Mouse (Mus musculus): ENCODE results near the gene Fam160a2. TPM values are rescaled to one million over a fixed set of nuclear protein-coding genes. Genes with fewer than 3 reads are reported as not detected.

The Fam160a2 gene
- polyA plus RNA-seq (2015; fragmentation: Nextera tagmentation; extraction: Ambion mirVana) = 12.6 and 17.6 TPM in 2 replicates

DNA sequence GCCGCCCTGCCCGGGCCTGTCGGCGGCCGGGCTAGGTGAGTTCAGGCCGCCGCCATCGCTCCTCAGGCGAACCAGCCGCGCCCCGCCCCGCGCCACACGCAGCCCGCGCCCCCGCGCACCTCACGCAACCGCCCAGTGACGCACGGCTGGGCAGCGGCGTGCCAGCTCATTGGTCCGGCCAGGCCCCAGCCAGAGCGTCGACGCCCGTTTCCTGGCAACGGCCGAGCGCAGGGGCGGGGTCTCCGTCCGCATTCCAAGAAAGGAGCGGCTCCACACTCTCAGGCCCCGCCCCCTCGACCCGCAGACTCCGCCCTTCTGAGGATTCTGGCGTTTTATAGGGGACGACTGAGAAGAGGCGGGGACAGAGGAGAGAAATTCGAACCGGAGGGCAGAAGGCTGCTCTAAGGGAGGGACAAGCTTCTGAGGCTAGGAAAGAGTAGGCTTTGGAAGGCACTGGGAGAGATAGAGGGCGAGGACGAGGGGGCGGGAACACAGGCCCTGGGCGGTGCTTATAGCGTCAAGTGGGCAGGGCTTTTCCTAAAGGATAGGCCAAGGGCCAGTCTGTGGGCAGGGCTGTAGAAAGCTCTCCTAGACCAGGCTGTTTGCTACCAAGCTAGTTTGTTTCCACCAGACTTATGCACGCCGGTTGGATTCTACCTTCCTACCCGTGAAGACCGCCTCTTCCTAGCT is at the start of gene Fam160a2:
Gene Fam160a2 (minus strand): TSS at position 120 of the 690 bp plus-strand sequence.
- Histone ChIP-seq H3K4me2 (peak within 1 kb of the TSS; percentile 94), H3K4me3 (replicated peaks) (peak within 1 kb of the TSS; percentile 84), H3K9me3 (replicated peaks) (no peaks in the 10 kb centered on the region), H3K4me1 (replicated peaks) (peaks cover 27% of the 10 kb centered on the region), H3K36me3 (replicated peaks) (no peaks in the 10 kb centered on the region), H3K27ac (replicated peaks) (peak within 1 kb of the TSS; percentile 92), H3K27me3 (no peaks in the 10 kb centered on the region), H3K9ac (peak within 1 kb of the TSS; percentile 85)
- ATAC-seq (ENCODE audit: insufficient read depth) = peak; percentile 96
- WGBS (ENCODE audit: insufficient replicate concordance) = under 1% methylated on average over 55 of the region's 55 CpGs

GRCm38 (mm10) chr7:105445076-105445475 is 45.2 kb upstream of the Fam160a2 start:
- ATAC-seq (ENCODE audit: insufficient read depth) = no peak
- no peaks in the 10 kb centered on the region for H3K36me3 ChIP-seq (replicated peaks)
- no peaks in the 10 kb centered on the region for H3K9me3 ChIP-seq (replicated peaks)
- WGBS (ENCODE audit: insufficient replicate concordance) = 39% methylated on average over 3 of the region's 3 CpGs
- H3K4me1 ChIP-seq (replicated peaks) = no peaks in the 10 kb centered on the region
- no peak overlapping the region for H3K9ac ChIP-seq
- H3K4me3 ChIP-seq (replicated peaks) = no peak overlapping the region
- H3K4me2 ChIP-seq = no peak overlapping the region
- no peak overlapping the region for H3K27ac ChIP-seq (replicated peaks)
- no peaks in the 10 kb centered on the region for H3K27me3 ChIP-seq

GRCm38 (mm10) chr7:105441426-105441825 is 41.6 kb upstream of the Fam160a2 start:
- 36% methylated on average over 4 of the region's 4 CpGs for WGBS (ENCODE audit: insufficient replicate concordance)
- Histone ChIP-seq H3K27me3 (no peaks in the 10 kb centered on the region), H3K9me3 (replicated peaks) (no peaks in the 10 kb centered on the region), H3K36me3 (replicated peaks) (no peaks in the 10 kb centered on the region), H3K27ac (replicated peaks) (no peak overlapping the region), H3K4me2 (no peak overlapping the region), H3K4me1 (replicated peaks) (no peaks in the 10 kb centered on the region), H3K9ac (no peak overlapping the region), H3K4me3 (replicated peaks) (no peak overlapping the region)
- no peak for ATAC-seq (ENCODE audit: insufficient read depth)

DNA sequence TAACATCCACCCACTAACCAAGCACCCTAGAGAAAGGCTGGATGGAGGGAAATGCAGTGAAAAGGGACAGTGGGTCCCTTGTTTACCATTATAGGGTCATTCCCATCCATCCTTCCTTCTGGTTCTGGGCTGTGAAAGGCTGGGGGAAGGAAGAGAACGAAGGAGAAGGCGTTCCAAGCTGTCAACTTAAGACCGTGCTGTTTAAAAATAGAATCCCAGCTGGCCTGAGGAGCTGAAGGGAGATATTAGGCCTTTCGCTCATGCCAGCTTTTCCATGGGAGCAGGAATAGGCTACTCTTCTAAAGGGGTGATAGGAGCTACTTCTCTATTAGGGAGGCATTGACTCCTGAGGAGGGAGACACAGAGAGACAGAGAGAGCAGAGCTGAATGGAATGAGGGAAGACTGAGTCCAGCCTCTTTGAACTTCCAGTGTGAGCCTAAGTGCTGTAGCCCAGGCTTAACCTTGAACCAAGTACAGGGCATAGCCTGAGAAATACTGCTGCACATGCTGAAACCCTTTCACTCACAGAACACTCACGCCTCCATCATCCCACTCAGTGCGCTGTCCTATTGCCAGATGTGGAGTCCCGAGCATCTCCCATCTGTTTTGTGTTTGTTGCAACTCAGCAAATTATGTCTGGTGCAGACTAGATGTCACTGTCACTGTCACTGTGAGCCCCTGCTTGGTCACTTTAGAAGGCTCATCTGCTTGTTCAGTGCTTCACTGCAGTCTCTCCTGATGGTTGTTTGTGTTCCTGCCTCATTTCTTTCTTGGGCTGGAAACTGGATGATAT is 38.3 kb upstream of the Fam160a2 start:
- H3K4me1 ChIP-seq (replicated peaks) = no peaks in the 10 kb centered on the region
- no peak for ATAC-seq (ENCODE audit: insufficient read depth)
- no peaks in the 10 kb centered on the region for H3K36me3 ChIP-seq (replicated peaks)
- WGBS (ENCODE audit: insufficient replicate concordance) = 61% methylated on average over 7 of the region's 7 CpGs
- H3K27me3 ChIP-seq = no peaks in the 10 kb centered on the region
- no peak overlapping the region for H3K27ac ChIP-seq (replicated peaks)
- H3K9ac ChIP-seq = no peak overlapping the region
- H3K4me2 ChIP-seq = no peak overlapping the region
- no peak overlapping the region for H3K4me3 ChIP-seq (replicated peaks)
- H3K9me3 ChIP-seq (replicated peaks) = no peaks in the 10 kb centered on the region

DNA sequence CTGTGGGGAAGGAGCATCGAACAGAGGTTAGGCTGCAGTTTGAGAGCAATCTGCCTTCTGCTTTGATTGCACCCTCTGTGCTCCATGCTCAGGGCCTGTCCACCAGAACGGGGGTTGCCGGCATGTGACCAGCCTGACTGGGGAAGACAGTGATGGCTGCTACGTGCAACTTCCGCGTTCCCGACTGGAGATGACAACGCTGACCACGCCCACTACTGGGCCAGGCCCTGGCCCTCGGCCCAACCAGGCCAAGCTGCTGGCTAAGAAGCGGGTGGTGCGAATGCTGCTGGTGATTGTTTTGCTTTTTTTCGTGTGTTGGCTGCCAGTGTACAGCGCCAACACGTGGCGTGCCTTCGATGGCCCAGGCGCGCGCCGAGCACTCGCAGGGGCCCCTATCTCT is 34.9 kb upstream of the Fam160a2 start:
- Histone ChIP-seq H3K27me3 (no peaks in the 10 kb centered on the region), H3K4me2 (no peak overlapping the region), H3K36me3 (replicated peaks) (no peaks in the 10 kb centered on the region), H3K4me1 (replicated peaks) (no peaks in the 10 kb centered on the region), H3K9ac (no peak overlapping the region), H3K27ac (replicated peaks) (no peak overlapping the region), H3K9me3 (replicated peaks) (no peaks in the 10 kb centered on the region), H3K4me3 (replicated peaks) (no peak overlapping the region)
- 74% methylated on average over 22 of the region's 22 CpGs for WGBS (ENCODE audit: insufficient replicate concordance)
- no peak for ATAC-seq (ENCODE audit: insufficient read depth)

DNA sequence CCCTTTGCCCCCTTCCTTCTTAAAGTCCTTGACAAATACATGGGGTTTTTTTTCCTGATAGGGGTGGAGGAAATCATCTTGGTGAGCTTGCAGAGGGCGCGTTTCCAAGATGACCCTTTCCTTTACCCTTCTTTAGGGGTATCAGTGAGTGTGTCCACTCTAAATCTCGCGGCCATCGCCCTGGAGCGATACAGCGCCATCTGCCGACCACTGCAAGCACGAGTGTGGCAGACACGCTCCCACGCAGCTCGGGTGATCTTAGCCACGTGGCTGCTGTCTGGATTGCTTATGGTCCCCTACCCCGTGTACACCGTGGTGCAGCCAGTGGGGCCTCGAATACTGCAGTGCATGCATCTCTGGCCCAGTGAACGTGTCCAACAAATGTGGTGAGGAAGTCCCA is 34.0 kb upstream of the Fam160a2 start:
- Histone ChIP-seq H3K9me3 (replicated peaks) (no peaks in the 10 kb centered on the region), H3K27ac (replicated peaks) (no peak overlapping the region), H3K4me3 (replicated peaks) (no peak overlapping the region), H3K9ac (no peak overlapping the region), H3K4me1 (replicated peaks) (no peaks in the 10 kb centered on the region), H3K27me3 (no peaks in the 10 kb centered on the region), H3K36me3 (replicated peaks) (no peaks in the 10 kb centered on the region), H3K4me2 (no peak overlapping the region)
- no peak for ATAC-seq (ENCODE audit: insufficient read depth)
- 67% methylated on average over 17 of the region's 17 CpGs for WGBS (ENCODE audit: insufficient replicate concordance)

- no peaks in the 10 kb centered on the region for H3K9me3 ChIP-seq (replicated peaks)
- ATAC-seq (ENCODE audit: insufficient read depth) = no peak
- H3K4me2 ChIP-seq = no peak overlapping the region
- H3K27ac ChIP-seq (replicated peaks) = no peak overlapping the region
- no peaks in the 10 kb centered on the region for H3K4me1 ChIP-seq (replicated peaks)
- no peak overlapping the region for H3K4me3 ChIP-seq (replicated peaks)
- WGBS (ENCODE audit: insufficient replicate concordance) = 26% methylated on average over 1 of the region's 1 CpGs
- peaks cover 3% of the 10 kb centered on the region for H3K27me3 ChIP-seq
- no peaks in the 10 kb centered on the region for H3K36me3 ChIP-seq (replicated peaks)
- H3K9ac ChIP-seq = no peak overlapping the region
Measured at GRCm38 (mm10) chr7:105432058-105432457, 32.2 kb upstream of the Fam160a2 start.

DNA sequence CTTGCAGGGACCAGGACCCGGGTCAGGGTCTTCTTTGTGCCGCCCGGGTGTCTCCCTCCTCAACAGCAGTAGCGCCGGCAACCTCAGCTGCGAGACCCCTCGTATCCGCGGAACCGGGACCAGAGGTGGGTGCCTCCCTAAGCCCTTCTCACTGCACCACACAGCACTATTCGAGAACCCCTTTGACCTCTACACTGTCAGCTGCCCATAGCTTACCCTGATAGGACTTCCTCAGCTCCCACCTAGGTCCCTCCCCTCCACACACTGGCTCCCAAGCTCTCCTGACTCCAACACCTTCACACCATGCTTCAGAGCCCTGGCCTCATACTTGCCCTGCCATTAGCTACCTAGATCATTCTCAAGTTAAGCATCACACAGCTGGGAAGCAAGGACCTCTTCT is 26.2 kb upstream of the Fam160a2 start:
- no peaks in the 10 kb centered on the region for H3K36me3 ChIP-seq (replicated peaks)
- H3K9me3 ChIP-seq (replicated peaks) = no peaks in the 10 kb centered on the region
- WGBS (ENCODE audit: insufficient replicate concordance) = 4% methylated on average over 11 of the region's 11 CpGs
- H3K4me1 ChIP-seq (replicated peaks) = no peaks in the 10 kb centered on the region
- no peak overlapping the region for H3K4me2 ChIP-seq
- peaks cover 42% of the 10 kb centered on the region for H3K27me3 ChIP-seq
- no peak overlapping the region for H3K4me3 ChIP-seq (replicated peaks)
- no peak overlapping the region for H3K27ac ChIP-seq (replicated peaks)
- H3K9ac ChIP-seq = no peak overlapping the region
- no peak for ATAC-seq (ENCODE audit: insufficient read depth)

DNA sequence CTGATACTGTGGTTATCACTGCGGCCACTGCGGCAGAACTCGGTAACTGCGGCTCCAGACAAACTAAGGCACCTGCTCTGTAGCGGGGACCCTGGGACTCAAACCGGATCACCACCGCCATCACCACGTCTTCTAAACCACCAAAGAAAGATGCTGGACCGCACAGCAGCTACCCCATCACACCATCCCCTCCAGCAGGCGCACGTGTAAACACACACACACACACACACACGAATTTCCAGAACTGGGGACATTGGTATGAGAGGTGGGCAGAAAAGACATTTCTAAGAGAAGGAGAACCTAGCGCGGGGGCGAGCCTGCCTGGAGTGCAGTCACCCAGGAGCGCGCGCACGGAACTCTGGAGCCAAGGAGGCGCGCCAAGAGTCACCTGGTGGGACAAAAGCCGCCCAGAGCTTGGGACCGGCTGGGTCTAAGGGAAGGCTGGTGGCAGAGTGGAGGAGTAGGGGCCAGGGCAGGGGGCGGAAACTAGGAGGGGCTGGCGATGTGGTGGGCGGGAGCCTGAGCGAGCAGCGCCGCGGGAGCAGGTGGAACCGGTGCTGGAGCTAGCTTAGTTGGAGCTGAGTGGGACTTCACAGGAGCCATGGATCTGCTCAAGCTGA is 25.7 kb upstream of the Fam160a2 start, which contains the start of gene Cckbr:
Gene Cckbr (plus strand): TSS at position 308 of the 620 bp plus-strand sequence.
- Histone ChIP-seq H3K4me2 (no peak within 1 kb of the TSS), H3K9ac (no peak within 1 kb of the TSS)

DNA sequence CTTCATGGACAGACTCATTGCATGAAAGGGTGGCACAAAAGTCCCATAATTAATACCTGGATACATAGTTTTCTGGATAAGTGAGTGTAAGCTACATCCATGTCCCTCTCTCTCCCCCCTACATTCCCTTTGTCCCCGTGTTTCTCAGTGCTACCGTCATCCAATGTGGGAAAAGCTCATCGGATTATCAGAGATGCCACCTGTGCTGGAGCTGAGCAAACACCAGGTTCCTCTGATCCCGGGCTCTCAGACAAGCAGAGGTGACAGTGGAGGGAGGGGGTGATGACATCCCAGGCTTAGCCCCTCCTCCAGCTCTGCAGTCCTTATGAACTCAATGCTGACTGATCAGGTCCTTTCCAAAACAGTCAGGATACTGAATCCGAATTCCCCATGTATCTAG is 24.5 kb upstream of the Fam160a2 start:
- Histone ChIP-seq H3K27ac (replicated peaks) (no peak overlapping the region), H3K9me3 (replicated peaks) (no peaks in the 10 kb centered on the region), H3K4me2 (no peak overlapping the region), H3K27me3 (peaks cover 42% of the 10 kb centered on the region), H3K9ac (no peak overlapping the region), H3K4me1 (replicated peaks) (no peaks in the 10 kb centered on the region), H3K4me3 (replicated peaks) (no peak overlapping the region), H3K36me3 (replicated peaks) (no peaks in the 10 kb centered on the region)
- WGBS (ENCODE audit: insufficient replicate concordance) = 10% methylated on average over 5 of the region's 5 CpGs
- ATAC-seq (ENCODE audit: insufficient read depth) = no peak

More for the DNA sequence above, 25.7 kb upstream of the Fam160a2 start, which contains the start of gene Cckbr:
- H3K27ac ChIP-seq (replicated peaks) = no peak within 1 kb of the TSS
- H3K4me3 ChIP-seq (replicated peaks) = no peak within 1 kb of the TSS
- no peaks in the 10 kb centered on the region for H3K4me1 ChIP-seq (replicated peaks)
- H3K27me3 ChIP-seq = peaks cover 42% of the 10 kb centered on the region
- no peaks in the 10 kb centered on the region for H3K9me3 ChIP-seq (replicated peaks)
- no peaks in the 10 kb centered on the region for H3K36me3 ChIP-seq (replicated peaks)
- no peak for ATAC-seq (ENCODE audit: insufficient read depth)
- WGBS (ENCODE audit: insufficient replicate concordance) = 4% methylated on average over 31 of the region's 31 CpGs

DNA sequence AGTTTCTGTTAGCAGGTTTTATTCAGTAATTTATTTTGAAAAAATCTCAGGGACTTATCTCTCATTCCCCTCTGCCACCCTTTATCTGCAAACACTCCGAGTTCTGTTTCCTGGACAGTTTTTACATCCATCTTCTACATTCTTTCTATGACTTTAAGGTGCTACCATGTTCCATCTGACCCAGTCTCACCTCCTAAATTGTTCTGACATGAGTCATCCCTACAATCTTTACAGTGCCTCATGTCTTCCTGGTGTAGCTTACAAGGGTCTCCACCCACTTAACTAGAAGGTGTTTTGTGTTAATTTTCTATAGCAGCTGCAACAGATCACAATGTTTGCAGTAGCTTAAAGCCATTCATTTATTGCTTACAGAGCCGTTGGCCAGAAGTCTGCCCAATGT is 21.0 kb upstream of the Fam160a2 start:
- no peaks in the 10 kb centered on the region for H3K9me3 ChIP-seq (replicated peaks)
- peaks cover 28% of the 10 kb centered on the region for H3K27me3 ChIP-seq
- no peak overlapping the region for H3K4me3 ChIP-seq (replicated peaks)
- no peaks in the 10 kb centered on the region for H3K36me3 ChIP-seq (replicated peaks)
- no peaks in the 10 kb centered on the region for H3K4me1 ChIP-seq (replicated peaks)
- no peak overlapping the region for H3K4me2 ChIP-seq
- H3K9ac ChIP-seq = no peak overlapping the region
- 24% methylated on average over 2 of the region's 2 CpGs for WGBS (ENCODE audit: insufficient replicate concordance)
- no peak overlapping the region for H3K27ac ChIP-seq (replicated peaks)
- ATAC-seq (ENCODE audit: insufficient read depth) = no peak
